Mouse (Mus musculus): ENCODE results near the gene Vsx1. TPM values are rescaled to one million over a fixed set of nuclear protein-coding genes. Genes with fewer than 3 reads are reported as not detected.

The Vsx1 gene
- not detected in 2 replicates for polyA plus RNA-seq (2015; fragmentation: Nextera tagmentation; extraction: Ambion mirVana)

DNA sequence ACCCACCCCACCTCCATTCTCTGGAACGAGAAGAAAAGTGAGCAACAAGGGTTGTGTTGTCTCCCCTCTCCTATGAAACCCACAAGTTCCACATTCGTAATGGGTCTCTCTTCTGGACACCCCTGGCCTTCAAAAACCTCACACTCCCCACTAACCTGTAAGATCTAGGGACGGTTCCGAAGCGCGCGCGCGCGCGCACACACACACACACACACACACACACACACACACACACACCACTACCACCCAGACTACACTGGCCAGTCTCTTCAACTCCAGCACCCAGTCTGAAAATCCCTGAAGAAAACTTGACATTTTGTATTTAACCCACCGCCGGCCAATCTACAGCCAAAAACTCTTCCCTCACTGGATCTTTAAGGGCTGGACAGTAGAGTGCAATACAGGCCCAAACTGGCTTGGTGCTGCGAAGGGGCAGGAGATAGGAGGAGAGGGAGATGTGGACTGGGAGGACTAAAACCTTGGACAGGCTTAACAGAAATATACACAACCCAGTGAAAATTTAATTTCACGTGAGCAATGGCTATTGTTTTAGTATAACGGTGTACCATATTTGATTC, at the start of gene Vsx1:
Gene Vsx1 (minus strand): TSS at position 138 of the 578 bp plus-strand sequence.
- H3K4me1 ChIP-seq (ENCODE audit: insufficient read depth, low read depth, low read length), result no peaks in the 10 kb centered on the region
- WGBS, result 47% methylated on average over 16 of the region's 16 CpGs
- ATAC-seq (no peak), DNase-seq (ENCODE audit: low spot score) (no peak)
- H3K4me2 ChIP-seq (replicated peaks; ENCODE audit: low read depth, low read length), result peak within 1 kb of the TSS; percentile 47
- no peak for TF ChIP-seq CTCF (IDR thresholded peaks at IDR 0.05)
- TF ChIP-seq EP300 (IDR thresholded peaks at IDR 0.05), result no peak
- peaks cover 39% of the 10 kb centered on the region for H3K27me3 ChIP-seq (replicated peaks; ENCODE audit: insufficient read depth, low read length)
- H3K9me3 ChIP-seq (ENCODE audit: low read length), result no peaks in the 10 kb centered on the region
- H3K9ac ChIP-seq (replicated peaks; ENCODE audit: low read depth), result no peak within 1 kb of the TSS
- no peak within 1 kb of the TSS for H3K27ac ChIP-seq (ENCODE audit: low read length)
- H3K36me3 ChIP-seq (ENCODE audit: insufficient read depth, low read length), result no peaks in the 10 kb centered on the region
- peak within 1 kb of the TSS; percentile 27 for H3K4me3 ChIP-seq (ENCODE audit: low read depth, low read length)

DNA sequence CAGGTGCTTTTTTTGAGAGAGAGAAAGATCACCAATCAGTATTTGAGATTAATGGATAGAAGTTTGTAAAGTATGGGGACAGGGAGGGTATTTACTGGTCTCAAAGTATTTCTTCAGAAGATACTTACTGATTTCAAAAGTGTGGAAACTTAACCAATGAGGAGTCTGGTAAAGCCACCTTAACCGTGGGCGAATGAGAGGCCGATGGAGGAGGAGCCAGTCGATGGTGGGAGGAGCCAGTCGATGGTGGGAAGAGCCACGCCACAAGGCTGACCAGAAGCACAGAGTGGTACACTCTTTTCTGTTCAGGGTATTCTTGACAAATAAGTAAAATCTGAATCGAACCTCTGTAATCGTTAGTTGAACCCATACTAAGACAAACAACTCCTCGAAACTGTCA, 48.7 kb upstream of the Vsx1 start:
- no peak for TF ChIP-seq CTCF (IDR thresholded peaks at IDR 0.05)
- TF ChIP-seq EP300 (IDR thresholded peaks at IDR 0.05), result no peak
- H3K9me3 ChIP-seq (ENCODE audit: low read length), result no peaks in the 10 kb centered on the region
- H3K9ac ChIP-seq (replicated peaks; ENCODE audit: low read depth), result no peak overlapping the region
- DNase-seq (ENCODE audit: low spot score) (no peak), ATAC-seq (no peak)
- H3K4me3 ChIP-seq (ENCODE audit: low read depth, low read length), result no peak overlapping the region
- no peaks in the 10 kb centered on the region for H3K36me3 ChIP-seq (ENCODE audit: insufficient read depth, low read length)
- no peaks in the 10 kb centered on the region for H3K27me3 ChIP-seq (replicated peaks; ENCODE audit: insufficient read depth, low read length)
- H3K4me2 ChIP-seq (replicated peaks; ENCODE audit: low read depth, low read length), result no peak overlapping the region
- no peak overlapping the region for H3K27ac ChIP-seq (ENCODE audit: low read length)
- WGBS, result 77% methylated on average over 9 of the region's 9 CpGs
- no peaks in the 10 kb centered on the region for H3K4me1 ChIP-seq (ENCODE audit: insufficient read depth, low read depth, low read length)

DNA sequence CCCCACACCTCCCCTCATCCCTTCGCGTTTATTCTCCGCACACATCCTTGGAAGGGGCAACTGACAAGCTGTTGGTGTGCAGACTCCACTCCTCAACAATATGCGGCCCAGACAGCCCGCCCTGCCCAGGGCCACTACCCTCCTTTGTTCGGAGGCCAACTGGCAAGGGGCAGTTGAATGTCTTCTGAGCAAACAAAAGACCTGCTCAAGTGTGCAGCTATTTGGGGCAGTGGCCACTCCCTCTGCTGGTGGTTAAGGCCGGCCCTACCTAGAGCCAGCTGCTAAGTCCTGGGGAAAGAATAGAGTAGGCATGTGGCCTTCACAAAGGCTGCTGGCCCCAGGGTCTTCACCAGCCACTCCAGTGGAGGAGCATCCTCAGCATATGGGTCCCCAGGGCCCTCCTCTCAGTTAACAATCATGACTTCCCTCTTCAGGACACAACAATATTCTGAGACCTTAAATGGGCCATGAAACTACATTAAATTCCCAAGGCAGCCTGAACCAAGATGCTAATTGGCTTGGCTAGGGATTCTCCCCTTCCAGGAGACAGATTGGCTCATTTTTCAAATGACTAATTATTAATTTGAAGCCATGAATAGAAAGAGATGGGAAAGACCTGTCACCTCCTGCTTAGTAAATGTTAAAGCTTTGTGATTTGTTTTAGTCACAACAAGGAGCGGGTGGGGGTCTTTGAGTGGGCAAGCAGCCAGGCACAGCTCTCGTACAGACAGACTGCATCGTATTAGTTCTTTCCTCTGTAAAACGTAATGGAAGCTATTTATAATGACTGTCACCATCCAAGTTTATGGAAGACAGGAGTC, 46.8 kb upstream of the Vsx1 start:
- ATAC-seq (no peak), DNase-seq (ENCODE audit: low spot score) (no peak)
- Histone ChIP-seq H3K27me3 (replicated peaks; ENCODE audit: insufficient read depth, low read length) (no peaks in the 10 kb centered on the region), H3K27ac (ENCODE audit: low read length) (no peak overlapping the region), H3K9me3 (ENCODE audit: low read length) (no peaks in the 10 kb centered on the region), H3K4me3 (ENCODE audit: low read depth, low read length) (no peak overlapping the region), H3K9ac (replicated peaks; ENCODE audit: low read depth) (no peak overlapping the region), H3K4me1 (ENCODE audit: insufficient read depth, low read depth, low read length) (no peaks in the 10 kb centered on the region), H3K36me3 (ENCODE audit: insufficient read depth, low read length) (no peaks in the 10 kb centered on the region), H3K4me2 (replicated peaks; ENCODE audit: low read depth, low read length) (no peak overlapping the region)
- 63% methylated on average over 11 of the region's 11 CpGs for WGBS
- TF ChIP-seq CTCF (IDR thresholded peaks at IDR 0.05) (no peak), EP300 (IDR thresholded peaks at IDR 0.05) (no peak)

DNA sequence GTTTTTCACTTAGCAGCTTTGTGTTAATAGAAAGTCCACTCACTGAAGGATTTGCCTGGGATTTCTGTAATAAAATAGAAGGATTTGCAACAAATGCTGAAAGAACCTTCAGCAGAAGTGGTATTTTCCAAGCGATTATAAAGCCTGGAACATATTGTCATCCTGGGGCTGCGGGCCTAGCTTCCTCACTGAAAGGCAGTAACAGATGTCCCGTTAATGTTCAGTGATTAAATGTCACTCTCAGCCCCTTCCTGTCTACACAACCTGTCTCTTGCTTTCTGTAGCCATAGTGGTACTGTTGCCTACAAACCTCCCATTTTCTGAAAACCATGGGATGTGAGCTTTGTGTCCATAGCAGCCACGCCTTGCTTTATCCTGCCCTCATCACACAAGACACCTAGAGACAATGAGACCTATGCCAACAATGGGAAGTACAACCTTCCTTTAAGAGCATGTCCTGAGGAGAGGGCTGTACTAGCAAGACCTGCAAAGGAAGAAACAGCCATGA, 23.1 kb upstream of the Vsx1 start:
- Histone ChIP-seq H3K4me2 (replicated peaks; ENCODE audit: low read depth, low read length) (no peak overlapping the region), H3K4me3 (ENCODE audit: low read depth, low read length) (no peak overlapping the region), H3K9me3 (ENCODE audit: low read length) (no peaks in the 10 kb centered on the region), H3K36me3 (ENCODE audit: insufficient read depth, low read length) (no peaks in the 10 kb centered on the region), H3K4me1 (ENCODE audit: insufficient read depth, low read depth, low read length) (no peaks in the 10 kb centered on the region), H3K27ac (ENCODE audit: low read length) (no peak overlapping the region), H3K27me3 (replicated peaks; ENCODE audit: insufficient read depth, low read length) (no peaks in the 10 kb centered on the region), H3K9ac (replicated peaks; ENCODE audit: low read depth) (no peak overlapping the region)
- DNase-seq (ENCODE audit: low spot score) (no peak), ATAC-seq (no peak)
- WGBS, result 83% methylated on average over 4 of the region's 4 CpGs
- no peak for TF ChIP-seq EP300 (IDR thresholded peaks at IDR 0.05)
- TF ChIP-seq CTCF (IDR thresholded peaks at IDR 0.05), result no peak

DNA sequence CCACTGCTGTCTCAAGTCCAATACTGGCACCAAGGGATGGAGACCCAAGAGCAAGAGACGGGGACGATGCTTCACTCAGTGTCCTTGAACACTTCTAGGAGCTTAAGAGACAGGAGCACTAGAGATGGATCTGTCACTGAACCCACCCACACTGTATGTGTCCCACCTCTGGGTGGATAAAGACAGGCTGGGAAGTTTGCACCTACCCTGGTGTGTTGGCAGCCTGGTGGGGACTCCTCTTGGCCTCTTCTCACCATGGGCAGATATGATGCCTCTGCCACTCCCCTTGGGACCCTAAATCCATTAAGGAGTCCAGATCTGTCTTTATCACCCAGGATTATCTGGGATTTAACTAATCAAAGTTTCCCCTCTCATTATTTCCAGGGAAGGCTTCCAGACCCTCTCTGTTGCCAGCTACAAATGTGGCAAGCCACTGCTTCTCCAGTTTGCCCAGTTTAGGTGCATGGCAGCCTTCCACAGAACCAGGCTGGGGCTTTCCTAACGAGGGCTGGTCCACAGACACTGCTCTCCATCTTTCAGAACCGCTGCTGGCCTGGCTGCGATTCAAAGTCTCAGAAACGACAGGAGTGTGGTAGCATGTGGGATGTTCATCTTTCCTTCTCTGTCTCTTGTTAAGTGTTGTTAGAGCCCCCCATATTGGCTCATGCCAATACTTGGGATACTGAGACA, 2.5 kb upstream of the Vsx1 start:
- H3K4me2 ChIP-seq (replicated peaks; ENCODE audit: low read depth, low read length), result no peak overlapping the region
- peaks cover 39% of the 10 kb centered on the region for H3K27me3 ChIP-seq (replicated peaks; ENCODE audit: insufficient read depth, low read length)
- no peaks in the 10 kb centered on the region for H3K4me1 ChIP-seq (ENCODE audit: insufficient read depth, low read depth, low read length)
- H3K27ac ChIP-seq (ENCODE audit: low read length), result no peak overlapping the region
- H3K9ac ChIP-seq (replicated peaks; ENCODE audit: low read depth), result no peak overlapping the region
- H3K4me3 ChIP-seq (ENCODE audit: low read depth, low read length), result no peak overlapping the region
- 74% methylated on average over 6 of the region's 6 CpGs for WGBS
- TF ChIP-seq CTCF (IDR thresholded peaks at IDR 0.05) (no peak), EP300 (IDR thresholded peaks at IDR 0.05) (no peak)
- no peaks in the 10 kb centered on the region for H3K36me3 ChIP-seq (ENCODE audit: insufficient read depth, low read length)
- no peaks in the 10 kb centered on the region for H3K9me3 ChIP-seq (ENCODE audit: low read length)
- no peak for ATAC-seq
- DNase-seq (ENCODE audit: low spot score), result no peak

DNA sequence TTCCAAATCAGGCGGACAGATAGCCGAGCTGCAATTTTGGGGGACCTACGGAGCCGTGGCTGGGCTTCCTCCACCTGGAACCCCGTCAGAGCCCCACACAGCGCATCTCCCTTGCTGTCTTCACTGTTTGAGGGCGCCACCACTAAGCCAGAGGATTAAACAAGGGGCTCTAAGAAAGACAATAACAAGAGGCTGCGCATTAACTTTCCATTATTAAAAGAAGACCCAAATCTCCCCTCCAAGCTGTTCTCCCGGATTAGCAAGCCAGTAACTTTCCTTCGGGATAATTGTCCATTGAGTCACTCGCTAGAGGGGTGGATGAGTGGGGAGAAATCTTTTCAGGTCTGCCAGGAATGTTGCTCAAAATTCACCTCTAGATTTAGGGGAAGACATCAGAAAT, 1.1 kb upstream of the Vsx1 start:
- no peak overlapping the region for H3K4me3 ChIP-seq (ENCODE audit: low read depth, low read length)
- no peak overlapping the region for H3K9ac ChIP-seq (replicated peaks; ENCODE audit: low read depth)
- H3K27me3 ChIP-seq (replicated peaks; ENCODE audit: insufficient read depth, low read length), result peaks cover 39% of the 10 kb centered on the region
- H3K4me2 ChIP-seq (replicated peaks; ENCODE audit: low read depth, low read length), result no peak overlapping the region
- H3K27ac ChIP-seq (ENCODE audit: low read length), result no peak overlapping the region
- DNase-seq (ENCODE audit: low spot score) (no peak), ATAC-seq (no peak)
- 10% methylated on average over 11 of the region's 11 CpGs for WGBS
- H3K4me1 ChIP-seq (ENCODE audit: insufficient read depth, low read depth, low read length), result no peaks in the 10 kb centered on the region
- H3K36me3 ChIP-seq (ENCODE audit: insufficient read depth, low read length), result no peaks in the 10 kb centered on the region
- no peak for TF ChIP-seq EP300 (IDR thresholded peaks at IDR 0.05)
- no peak for TF ChIP-seq CTCF (IDR thresholded peaks at IDR 0.05)
- no peaks in the 10 kb centered on the region for H3K9me3 ChIP-seq (ENCODE audit: low read length)

Measured in lung, postnatal 0 days (tissue).